Mouse (Mus musculus): ENCODE results near the gene Mesd. TPM values are rescaled to one million over a fixed set of nuclear protein-coding genes. Genes with fewer than 3 reads are reported as not detected.

The Mesd gene
- polyA plus RNA-seq, 1 experiment from 2014 or later = 37.6 TPM

DNA sequence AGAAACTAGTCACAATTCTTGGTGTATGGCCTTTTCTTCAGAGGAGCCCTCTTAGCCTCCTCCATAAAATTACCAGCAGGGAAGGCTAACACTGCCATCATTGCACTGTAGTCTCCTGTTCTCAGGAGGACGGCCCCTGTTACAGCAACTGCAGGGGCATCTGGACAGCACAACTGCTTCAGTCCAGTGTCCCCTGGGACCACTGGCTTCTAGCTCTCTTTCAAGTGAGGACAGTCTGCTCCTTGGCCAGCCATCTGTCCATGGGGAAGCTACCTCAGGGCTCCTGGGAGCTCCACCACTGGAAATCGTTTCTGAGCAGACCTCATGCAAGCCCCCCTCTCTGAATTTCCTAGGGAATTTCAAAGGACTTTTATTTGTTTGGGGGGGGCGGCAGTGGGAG, 16.3 kb downstream of the Mesd start:
- Histone ChIP-seq H3K36me3 (ENCODE audit: control insufficient read depth, insufficient read depth) (peaks cover 40% of the 10 kb centered on the region), H3K9ac (ENCODE audit: low read depth, low read length) (no peak overlapping the region), H3K4me1 (ENCODE audit: control insufficient read depth, low read depth, low read length) (peaks cover 34% of the 10 kb centered on the region), H3K4me2 (ENCODE audit: low read depth, low read length) (no peak overlapping the region), H3K4me3 (ENCODE audit: low read depth, low read length) (no peak overlapping the region), H3K9me3 (replicated peaks; ENCODE audit: control insufficient read depth, low read length) (no peaks in the 10 kb centered on the region), H3K27me3 (ENCODE audit: control insufficient read depth, insufficient read depth, low read depth, low read length) (no peaks in the 10 kb centered on the region), H3K27ac (ENCODE audit: low read length) (no peak overlapping the region)
- no peak for ATAC-seq (ENCODE audit: low read depth)
- WGBS (ENCODE audit: insufficient replicate concordance) = 66% methylated on average over 3 of the region's 3 CpGs

DNA sequence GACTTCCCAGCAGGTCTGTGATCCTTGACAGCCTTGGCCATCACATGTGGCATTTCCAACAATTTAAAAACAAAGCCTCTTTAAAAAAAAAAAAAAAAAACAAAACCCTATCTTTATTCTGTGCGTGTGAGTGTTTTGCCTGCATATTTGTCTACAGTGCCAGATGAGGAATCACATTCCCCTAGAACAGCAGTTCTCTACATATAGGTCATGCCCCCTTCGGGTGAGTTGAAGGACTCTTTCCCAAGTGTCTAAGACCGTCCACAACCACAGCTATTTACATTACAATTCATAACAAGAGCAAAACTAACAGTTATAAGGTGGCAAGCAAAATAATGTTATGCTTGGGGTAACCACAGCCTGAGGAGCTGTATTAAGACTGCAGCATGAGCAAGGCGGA, 17.2 kb downstream of the Mesd start:
- no peak overlapping the region for H3K9ac ChIP-seq (ENCODE audit: low read depth, low read length)
- 80% methylated on average over 4 of the region's 4 CpGs for WGBS (ENCODE audit: insufficient replicate concordance)
- no peaks in the 10 kb centered on the region for H3K9me3 ChIP-seq (replicated peaks; ENCODE audit: control insufficient read depth, low read length)
- ATAC-seq (ENCODE audit: low read depth) = no peak
- peaks cover 36% of the 10 kb centered on the region for H3K36me3 ChIP-seq (ENCODE audit: control insufficient read depth, insufficient read depth)
- no peak overlapping the region for H3K4me3 ChIP-seq (ENCODE audit: low read depth, low read length)
- H3K27ac ChIP-seq (ENCODE audit: low read length) = no peak overlapping the region
- H3K4me2 ChIP-seq (ENCODE audit: low read depth, low read length) = no peak overlapping the region
- H3K27me3 ChIP-seq (ENCODE audit: control insufficient read depth, insufficient read depth, low read depth, low read length) = no peaks in the 10 kb centered on the region
- H3K4me1 ChIP-seq (ENCODE audit: control insufficient read depth, low read depth, low read length) = peaks cover 29% of the 10 kb centered on the region

GRCm38 (mm10) chr7:83902296-83903145, 18.3 kb downstream of the Mesd start:
- Histone ChIP-seq H3K36me3 (ENCODE audit: control insufficient read depth, insufficient read depth) (peaks cover 30% of the 10 kb centered on the region), H3K27me3 (ENCODE audit: control insufficient read depth, insufficient read depth, low read depth, low read length) (no peaks in the 10 kb centered on the region), H3K9me3 (replicated peaks; ENCODE audit: control insufficient read depth, low read length) (no peaks in the 10 kb centered on the region), H3K4me2 (ENCODE audit: low read depth, low read length) (no peak overlapping the region), H3K4me3 (ENCODE audit: low read depth, low read length) (no peak overlapping the region), H3K27ac (ENCODE audit: low read length) (no peak overlapping the region), H3K4me1 (ENCODE audit: control insufficient read depth, low read depth, low read length) (peaks cover 22% of the 10 kb centered on the region), H3K9ac (ENCODE audit: low read depth, low read length) (no peak overlapping the region)
- ATAC-seq (ENCODE audit: low read depth) = no peak
- WGBS (ENCODE audit: insufficient replicate concordance) = 65% methylated on average over 5 of the region's 5 CpGs

DNA sequence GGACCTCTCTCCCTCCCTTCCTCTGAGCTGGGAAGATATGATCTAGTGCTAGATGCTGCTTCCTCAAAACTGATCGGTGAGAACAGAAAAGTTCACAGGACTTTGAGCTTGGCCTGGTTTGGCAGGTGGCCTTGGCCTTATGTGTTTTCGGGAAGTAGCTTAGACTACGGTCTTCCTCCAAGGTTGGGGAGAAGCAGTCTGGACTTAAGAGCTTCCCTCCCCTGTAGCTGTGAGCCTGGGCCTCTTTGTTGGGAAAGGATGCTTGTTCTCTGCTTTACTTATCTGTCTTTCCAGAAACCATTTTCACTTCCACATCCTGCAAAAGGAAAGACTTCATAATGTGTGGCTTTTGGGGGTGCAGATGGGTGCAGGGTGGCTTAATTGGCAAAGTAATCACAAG, 20.6 kb downstream of the Mesd start:
- H3K27me3 ChIP-seq (ENCODE audit: control insufficient read depth, insufficient read depth, low read depth, low read length) = no peaks in the 10 kb centered on the region
- 20% methylated on average over 3 of the region's 3 CpGs for WGBS (ENCODE audit: insufficient replicate concordance)
- H3K4me1 ChIP-seq (ENCODE audit: control insufficient read depth, low read depth, low read length) = no peaks in the 10 kb centered on the region
- H3K9ac ChIP-seq (ENCODE audit: low read depth, low read length) = no peak overlapping the region
- H3K4me2 ChIP-seq (ENCODE audit: low read depth, low read length) = no peak overlapping the region
- no peak for ATAC-seq (ENCODE audit: low read depth)
- H3K27ac ChIP-seq (ENCODE audit: low read length) = no peak overlapping the region
- no peaks in the 10 kb centered on the region for H3K9me3 ChIP-seq (replicated peaks; ENCODE audit: control insufficient read depth, low read length)
- H3K36me3 ChIP-seq (ENCODE audit: control insufficient read depth, insufficient read depth) = peaks cover 12% of the 10 kb centered on the region
- H3K4me3 ChIP-seq (ENCODE audit: low read depth, low read length) = no peak overlapping the region

DNA sequence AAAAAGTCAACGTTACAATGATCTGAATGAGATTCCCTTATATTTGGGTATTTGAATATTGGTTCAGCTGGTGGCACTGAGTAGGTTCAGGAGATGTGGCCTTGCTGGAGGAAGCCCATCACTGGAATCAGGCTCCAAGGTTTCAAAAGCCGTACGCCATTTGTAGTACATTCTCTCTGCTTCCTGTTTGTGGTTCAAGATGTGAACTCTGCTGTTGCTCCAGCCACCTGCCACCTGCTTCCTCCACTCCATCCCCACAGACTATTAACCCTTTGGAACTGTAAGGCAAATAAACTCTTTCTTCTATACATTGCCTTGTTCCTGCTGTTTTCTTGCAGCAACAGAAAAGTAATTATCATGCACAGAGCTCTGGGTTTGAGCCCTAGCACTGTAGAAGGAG, 27.6 kb downstream of the Mesd start:
- Histone ChIP-seq H3K4me3 (ENCODE audit: low read depth, low read length) (no peak overlapping the region), H3K27ac (ENCODE audit: low read length) (no peak overlapping the region), H3K4me2 (ENCODE audit: low read depth, low read length) (no peak overlapping the region), H3K9me3 (replicated peaks; ENCODE audit: control insufficient read depth, low read length) (no peaks in the 10 kb centered on the region), H3K9ac (ENCODE audit: low read depth, low read length) (no peak overlapping the region), H3K36me3 (ENCODE audit: control insufficient read depth, insufficient read depth) (no peaks in the 10 kb centered on the region), H3K27me3 (ENCODE audit: control insufficient read depth, insufficient read depth, low read depth, low read length) (no peaks in the 10 kb centered on the region), H3K4me1 (ENCODE audit: control insufficient read depth, low read depth, low read length) (no peaks in the 10 kb centered on the region)
- ATAC-seq (ENCODE audit: low read depth) = no peak
- 27% methylated on average over 3 of the region's 3 CpGs for WGBS (ENCODE audit: insufficient replicate concordance)

- no peaks in the 10 kb centered on the region for H3K4me1 ChIP-seq (ENCODE audit: control insufficient read depth, low read depth, low read length)
- H3K27me3 ChIP-seq (ENCODE audit: control insufficient read depth, insufficient read depth, low read depth, low read length) = no peaks in the 10 kb centered on the region
- no peak for ATAC-seq (ENCODE audit: low read depth)
- no peak overlapping the region for H3K4me3 ChIP-seq (ENCODE audit: low read depth, low read length)
- no peaks in the 10 kb centered on the region for H3K36me3 ChIP-seq (ENCODE audit: control insufficient read depth, insufficient read depth)
- H3K4me2 ChIP-seq (ENCODE audit: low read depth, low read length) = no peak overlapping the region
- no peak overlapping the region for H3K9ac ChIP-seq (ENCODE audit: low read depth, low read length)
- no peaks in the 10 kb centered on the region for H3K9me3 ChIP-seq (replicated peaks; ENCODE audit: control insufficient read depth, low read length)
- WGBS (ENCODE audit: insufficient replicate concordance) = 72% methylated on average over 6 of the region's 6 CpGs
- no peak overlapping the region for H3K27ac ChIP-seq (ENCODE audit: low read length)
Observed at GRCm38 (mm10) chr7:83913405-83913932, 29.2 kb downstream of the Mesd start.

GRCm38 (mm10) chr7:83913995-83914394, 29.7 kb downstream of the Mesd start:
- Histone ChIP-seq H3K36me3 (ENCODE audit: control insufficient read depth, insufficient read depth) (no peaks in the 10 kb centered on the region), H3K4me2 (ENCODE audit: low read depth, low read length) (no peak overlapping the region), H3K27me3 (ENCODE audit: control insufficient read depth, insufficient read depth, low read depth, low read length) (no peaks in the 10 kb centered on the region), H3K27ac (ENCODE audit: low read length) (no peak overlapping the region), H3K4me1 (ENCODE audit: control insufficient read depth, low read depth, low read length) (no peaks in the 10 kb centered on the region), H3K9ac (ENCODE audit: low read depth, low read length) (no peak overlapping the region), H3K9me3 (replicated peaks; ENCODE audit: control insufficient read depth, low read length) (no peaks in the 10 kb centered on the region), H3K4me3 (ENCODE audit: low read depth, low read length) (no peak overlapping the region)
- no peak for ATAC-seq (ENCODE audit: low read depth)
- 63% methylated on average over 9 of the region's 9 CpGs for WGBS (ENCODE audit: insufficient replicate concordance)

- no peaks in the 10 kb centered on the region for H3K36me3 ChIP-seq (ENCODE audit: control insufficient read depth, insufficient read depth)
- H3K9ac ChIP-seq (ENCODE audit: low read depth, low read length) = no peak overlapping the region
- no peak overlapping the region for H3K4me2 ChIP-seq (ENCODE audit: low read depth, low read length)
- H3K4me1 ChIP-seq (ENCODE audit: control insufficient read depth, low read depth, low read length) = no peaks in the 10 kb centered on the region
- WGBS (ENCODE audit: insufficient replicate concordance) = under 1% methylated on average over 3 of the region's 3 CpGs
- no peak for ATAC-seq (ENCODE audit: low read depth)
- no peaks in the 10 kb centered on the region for H3K27me3 ChIP-seq (ENCODE audit: control insufficient read depth, insufficient read depth, low read depth, low read length)
- H3K27ac ChIP-seq (ENCODE audit: low read length) = no peak overlapping the region
- H3K9me3 ChIP-seq (replicated peaks; ENCODE audit: control insufficient read depth, low read length) = no peaks in the 10 kb centered on the region
- H3K4me3 ChIP-seq (ENCODE audit: low read depth, low read length) = no peak overlapping the region
Observed at GRCm38 (mm10) chr7:83914566-83914965, 30.3 kb downstream of the Mesd start.

- H3K27ac ChIP-seq (ENCODE audit: low read length) = no peak overlapping the region
- H3K9me3 ChIP-seq (replicated peaks; ENCODE audit: control insufficient read depth, low read length) = no peaks in the 10 kb centered on the region
- no peak overlapping the region for H3K4me3 ChIP-seq (ENCODE audit: low read depth, low read length)
- 36% methylated on average over 4 of the region's 4 CpGs for WGBS (ENCODE audit: insufficient replicate concordance)
- no peak for ATAC-seq (ENCODE audit: low read depth)
- no peaks in the 10 kb centered on the region for H3K27me3 ChIP-seq (ENCODE audit: control insufficient read depth, insufficient read depth, low read depth, low read length)
- H3K4me2 ChIP-seq (ENCODE audit: low read depth, low read length) = no peak overlapping the region
- no peak overlapping the region for H3K9ac ChIP-seq (ENCODE audit: low read depth, low read length)
- H3K36me3 ChIP-seq (ENCODE audit: control insufficient read depth, insufficient read depth) = no peaks in the 10 kb centered on the region
- no peaks in the 10 kb centered on the region for H3K4me1 ChIP-seq (ENCODE audit: control insufficient read depth, low read depth, low read length)
Observed at GRCm38 (mm10) chr7:83920241-83920640, 36.0 kb downstream of the Mesd start.

Measured in liver, embryonic 16.5 days (tissue).